Mouse (Mus musculus) small intestine, adult 2 months (tissue): ENCODE data around the gene Ikzf3. TPM values are rescaled to one million over a fixed set of nuclear protein-coding genes. Genes with fewer than 3 reads are reported as not detected.

Experiments
- H3K27ac ChIP-seq: fragments of 200-500 bp; 2 replicates; pipeline ENCODE4 v1.5.1; 2012; ENCODE audit warnings: low read depth, low read length, control low read depth, inconsistent platforms; ENCODE audit not compliant: insufficient read depth
- H3K27me3 ChIP-seq: fragments of 200-500 bp; 2 replicates; pipeline ENCODE4 v1.6.1; 2012; ENCODE audit warnings: mild to moderate bottlenecking, moderate library complexity, low read length, inconsistent platforms; ENCODE audit not compliant: control insufficient read depth, insufficient read depth
- H3K36me3 ChIP-seq: fragments of 200-500 bp; 2 replicates; pipeline ENCODE4 v1.6.1; 2012; ENCODE audit warnings: mild to moderate bottlenecking, low read length, control low read depth, inconsistent platforms; ENCODE audit not compliant: control insufficient read depth, insufficient read depth
- H3K4me1 ChIP-seq: fragments of 200-500 bp; 2 replicates; pipeline ENCODE4 v1.6.1; 2012; ENCODE audit warnings: low read length, inconsistent platforms, mixed read lengths; ENCODE audit not compliant: control insufficient read depth, insufficient read depth, insufficient read length
- H3K4me3 ChIP-seq: fragments of 200-500 bp; 2 replicates; pipeline ENCODE4 v1.5.1; 2012; ENCODE audit warnings: low read depth, mild to moderate bottlenecking, control low read depth, inconsistent platforms, low read length, moderate library complexity
- CTCF ChIP-seq: fragments of 200-500 bp; IDR thresholded peaks from 2 replicates; pipeline ENCODE4 v1.5.1; 2012; ENCODE audit warnings: low read depth, mild to moderate bottlenecking, control low read depth, inconsistent platforms, low read length, moderate library complexity, mixed read lengths; ENCODE audit not compliant: insufficient replicate concordance, insufficient read length; ENCODE audit errors: extremely low read depth
- POLR2A ChIP-seq: fragments of 200-500 bp; IDR thresholded peaks from 2 replicates; pipeline ENCODE4 v1.6.1; 2012; ENCODE audit warnings: low read depth, mild to moderate bottlenecking, control low read depth, inconsistent platforms, low read length, moderate library complexity
- WGBS: fragments of 180-500 bp; shearing (Covaris S2); methylation state at CpG from one replicate; pipeline ENCODE4 v1.1.7; 2018; 5-methylcytosine and 5-hydroxymethylcytosine counted together
- polyA plus RNA-seq: library from polyadenylated mRNA; depleted of rRNA; stranded (reverse); fragments of >200 nt; gene quantifications from 2 replicates; pipeline ENCODE4 v1.2.3, GENCODE M21; 2012

Gene Ikzf3
- polyA plus RNA-seq, 1 experiment: 9.7 TPM

DNA sequence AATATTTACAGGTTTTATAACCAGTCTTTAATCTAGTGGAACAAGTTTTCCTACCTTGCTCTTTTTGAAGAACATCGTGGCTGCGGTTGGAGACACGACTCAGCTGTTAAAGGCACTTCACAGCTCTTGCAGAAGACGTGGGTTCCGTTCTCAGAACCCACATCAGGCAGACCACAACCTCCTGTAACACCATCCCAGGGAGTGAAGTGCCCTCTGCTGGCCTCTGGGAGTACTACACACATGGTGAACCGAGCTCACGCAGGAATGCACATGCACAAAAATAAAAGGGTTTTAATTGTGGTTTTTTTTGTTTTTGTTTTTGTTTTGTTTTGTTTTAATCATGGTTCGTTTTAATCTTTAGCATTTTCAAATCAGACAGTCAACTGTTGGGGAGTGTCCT, 22.5 kb upstream of the Ikzf3 start:
- H3K36me3 ChIP-seq: no peaks in the 10 kb centered on the region
- no peak overlapping the region for H3K4me3 ChIP-seq
- peak; percentile 61; the same call in 1 of the 2 replicates for TF ChIP-seq CTCF
- TF ChIP-seq POLR2A: no peak
- H3K27ac ChIP-seq: no peak overlapping the region
- peaks cover 6% of the 10 kb centered on the region for H3K4me1 ChIP-seq
- H3K27me3 ChIP-seq: no peaks in the 10 kb centered on the region
- 86% methylated on average over 8 of the region's 8 CpGs for WGBS

DNA sequence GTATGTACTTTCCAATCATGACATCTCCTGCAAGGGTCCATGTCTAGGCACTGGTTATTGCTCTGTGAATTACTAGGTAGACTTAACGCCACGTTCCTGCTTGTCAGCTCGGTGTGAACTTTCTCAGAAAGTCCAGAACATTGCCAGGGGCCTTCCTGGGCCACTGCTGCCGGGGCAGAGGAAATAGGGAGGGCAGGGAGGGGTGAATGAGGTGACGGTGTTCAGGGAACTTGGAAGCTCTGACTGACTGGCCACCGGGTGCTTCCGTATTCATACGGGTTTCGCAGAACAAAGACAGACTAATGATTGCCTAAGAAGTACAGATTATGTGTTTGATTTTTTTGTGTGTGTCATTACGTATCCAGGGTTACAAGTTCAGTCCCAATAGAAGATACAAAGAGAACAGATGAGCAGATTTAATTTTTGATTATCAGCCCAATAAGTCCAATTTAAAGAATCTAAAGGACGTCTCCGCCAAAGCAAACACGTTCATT, 18.1 kb upstream of the Ikzf3 start:
- Histone ChIP-seq H3K27ac (peak overlapping the region; percentile 83), H3K27me3 (no peaks in the 10 kb centered on the region), H3K4me3 (no peak overlapping the region), H3K36me3 (no peaks in the 10 kb centered on the region), H3K4me1 (peaks cover 23% of the 10 kb centered on the region)
- WGBS: 21% methylated on average over 13 of the region's 13 CpGs
- TF ChIP-seq POLR2A (no peak), CTCF (no peak)

DNA sequence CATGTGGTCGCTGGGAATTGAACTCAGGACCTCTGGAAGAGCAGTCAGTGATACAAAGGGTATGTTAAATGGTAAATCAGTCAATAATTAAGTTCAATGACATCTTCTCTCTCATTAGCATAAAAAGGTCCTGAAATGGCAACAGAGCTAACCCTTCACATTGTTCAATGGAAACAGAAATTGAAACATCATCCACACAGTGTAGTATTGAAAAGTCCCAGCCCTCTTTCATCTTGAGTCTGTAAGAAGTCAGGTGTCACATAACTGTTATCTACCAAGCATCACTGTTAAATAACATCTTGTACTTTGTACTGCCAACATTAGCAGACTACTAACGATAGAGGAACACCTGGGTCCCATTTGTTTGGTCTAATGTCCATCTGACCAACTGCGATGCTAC, 17.2 kb upstream of the Ikzf3 start:
- Histone ChIP-seq H3K4me3 (no peak overlapping the region), H3K27ac (peak overlapping the region; percentile 83; the same call in 1 of the 2 replicates), H3K27me3 (no peaks in the 10 kb centered on the region), H3K36me3 (no peaks in the 10 kb centered on the region), H3K4me1 (peaks cover 23% of the 10 kb centered on the region)
- TF ChIP-seq POLR2A (no peak), CTCF (no peak)
- 43% methylated on average over 3 of the region's 3 CpGs for WGBS

DNA sequence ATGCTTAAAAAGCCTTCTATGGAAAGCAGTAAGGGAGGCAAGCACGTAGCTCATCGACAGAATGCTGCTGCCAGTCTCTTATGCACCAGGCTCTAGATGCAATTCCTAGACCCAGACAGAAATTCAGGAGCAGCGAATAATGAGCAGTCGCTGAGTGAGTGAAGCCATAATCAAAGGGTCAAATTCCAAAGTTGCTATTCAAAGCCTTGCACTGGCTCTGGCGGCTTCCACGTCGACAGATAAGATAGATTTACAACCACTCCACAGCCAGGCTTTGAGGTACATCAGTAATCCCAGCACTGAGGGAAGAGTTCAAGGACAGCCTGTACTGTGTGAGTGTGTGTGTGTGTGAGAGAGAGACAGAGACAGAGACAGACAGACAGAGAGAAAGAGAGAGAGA, 15.1 kb upstream of the Ikzf3 start:
- 18% methylated on average over 7 of the region's 7 CpGs for WGBS
- TF ChIP-seq CTCF: no peak
- no peak for TF ChIP-seq POLR2A
- Histone ChIP-seq H3K36me3 (no peaks in the 10 kb centered on the region), H3K4me1 (peaks cover 23% of the 10 kb centered on the region), H3K4me3 (no peak overlapping the region), H3K27ac (peak overlapping the region; percentile 76), H3K27me3 (no peaks in the 10 kb centered on the region)

DNA sequence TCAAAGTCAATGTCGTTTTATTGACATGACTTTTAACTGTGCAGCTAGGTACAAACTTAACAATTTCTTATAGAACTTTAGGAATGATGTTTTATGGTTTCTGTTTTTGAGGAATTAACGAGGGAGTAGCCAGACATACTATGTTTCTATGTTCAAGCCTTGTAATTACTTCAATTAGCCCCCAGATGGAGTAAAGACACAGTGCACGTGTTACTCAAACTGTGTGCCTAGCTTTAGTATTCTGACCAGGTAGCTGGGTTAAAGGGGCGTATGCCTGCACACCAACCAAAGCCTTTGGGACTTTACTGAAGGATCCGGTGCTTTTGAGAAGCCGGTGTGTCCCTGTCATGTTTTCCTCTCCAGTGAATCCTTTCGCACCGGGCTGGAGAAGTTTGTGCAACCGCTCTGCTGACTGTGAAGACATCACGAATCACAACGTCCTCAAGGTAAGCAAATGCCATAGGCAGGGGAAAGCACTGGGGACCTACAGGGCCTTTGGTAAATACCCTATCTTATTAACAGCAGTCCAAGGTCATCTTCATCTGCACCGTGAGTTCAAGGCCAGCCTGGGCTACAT, 9.4 kb upstream of the Ikzf3 start:
- Histone ChIP-seq H3K27ac (no peak overlapping the region), H3K27me3 (no peaks in the 10 kb centered on the region), H3K4me3 (no peak overlapping the region), H3K36me3 (no peaks in the 10 kb centered on the region), H3K4me1 (peaks cover 7% of the 10 kb centered on the region; the same call in 1 of the 2 replicates)
- no peak for TF ChIP-seq CTCF
- no peak for TF ChIP-seq POLR2A
- 45% methylated on average over 12 of the region's 12 CpGs for WGBS

DNA sequence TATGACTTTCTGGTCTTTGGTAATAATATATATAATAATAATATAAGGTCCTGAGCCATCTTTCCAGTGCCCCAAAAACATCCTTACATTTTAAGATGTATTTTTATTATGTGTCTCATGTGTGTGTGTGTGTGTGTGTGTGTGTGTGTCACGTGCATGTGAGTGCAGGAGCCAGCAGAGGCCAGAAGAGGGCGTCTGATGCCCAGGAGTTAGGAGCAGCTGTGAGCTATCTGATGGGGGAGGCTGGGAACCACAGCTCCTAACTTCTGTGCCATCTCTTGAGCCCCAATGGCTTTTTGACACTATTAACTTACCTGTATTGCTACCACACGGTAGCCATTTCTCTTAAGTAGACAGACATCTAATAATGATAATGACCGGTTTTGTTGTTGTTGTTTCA, 8.1 kb upstream of the Ikzf3 start:
- 95% methylated on average over 4 of the region's 4 CpGs for WGBS
- no peak overlapping the region for H3K27ac ChIP-seq

DNA sequence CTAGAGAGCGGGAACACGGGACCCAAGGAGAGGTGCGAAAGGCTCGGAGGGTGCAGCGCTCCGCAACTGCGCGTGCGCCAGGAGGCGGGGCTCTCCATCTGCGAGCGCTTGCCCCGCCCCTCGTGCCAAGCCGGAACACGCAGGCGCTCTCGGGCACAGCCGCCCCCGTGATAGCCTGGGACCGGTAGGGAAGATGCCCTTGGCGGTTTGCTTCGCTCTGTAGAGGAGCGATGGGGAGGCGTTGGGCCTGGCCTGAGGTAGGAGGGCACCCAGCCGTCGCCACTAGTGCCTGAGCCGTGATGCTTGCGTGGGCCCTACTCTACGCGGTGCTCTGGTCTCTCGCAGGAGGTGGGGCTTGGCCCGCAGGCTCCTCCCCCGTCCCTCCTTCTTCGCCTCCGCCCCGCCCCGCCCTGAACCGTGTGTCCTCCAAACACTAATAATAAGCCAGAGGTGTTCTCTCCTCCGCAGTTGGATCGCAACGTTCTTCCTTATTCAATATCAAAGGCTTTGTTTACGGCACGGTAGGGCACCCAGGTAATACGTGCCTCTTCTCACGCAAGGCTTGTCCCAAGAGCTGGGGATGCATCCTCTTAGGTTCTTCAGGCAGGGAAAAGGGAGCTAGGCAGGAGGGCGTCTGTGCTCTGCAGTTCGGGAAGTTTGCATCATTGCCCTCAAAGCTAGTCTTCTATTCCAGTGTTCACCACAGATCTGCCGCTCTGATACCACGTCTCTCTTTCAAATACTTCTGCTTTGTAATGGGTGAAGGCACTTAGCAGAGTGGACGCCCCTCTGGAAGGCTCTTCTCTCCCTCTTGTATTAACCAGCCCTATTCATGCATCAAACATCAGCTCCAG, 5.4 kb upstream of the Ikzf3 start, which contains the start of gene Zpbp2:
Gene Zpbp2 (plus strand): TSS at position 123 of the 854 bp plus-strand sequence.
- H3K27me3 ChIP-seq: peaks cover 21% of the 10 kb centered on the region
- no peaks in the 10 kb centered on the region for H3K36me3 ChIP-seq
- peaks cover 6% of the 10 kb centered on the region; the same call in 1 of the 2 replicates for H3K4me1 ChIP-seq
- H3K27ac ChIP-seq: peak within 1 kb of the TSS; percentile 90
- WGBS: under 1% methylated on average over 51 of the region's 51 CpGs
- peak within 1 kb of the TSS; percentile 94 for H3K4me3 ChIP-seq
- no peak for TF ChIP-seq CTCF
- no peak for TF ChIP-seq POLR2A

More for the DNA sequence above, 8.1 kb upstream of the Ikzf3 start:
- Histone ChIP-seq H3K36me3 (no peaks in the 10 kb centered on the region), H3K27me3 (0 out of 2 replicates have a peak, but pooled peaks cover 7% of the 10 kb centered on the region), H3K4me3 (no peak overlapping the region), H3K4me1 (peaks cover 6% of the 10 kb centered on the region; the same call in 1 of the 2 replicates)
- TF ChIP-seq CTCF (0 out of 2 replicates have a peak, but pooled peaks have one; percentile 7), POLR2A (no peak)
